Mouse (Mus musculus): ENCODE results near the gene Rgl1.

- TF ChIP-seq POLR2A (IDR thresholded peaks at IDR 0.05; ENCODE audit: extremely low read depth, insufficient read depth, low read length) (no peak), CTCF (IDR thresholded peaks at IDR 0.05; ENCODE audit: low read depth, low read length) (no peak)
These were observed 22.0 kb upstream of the Rgl1 start for GRCm38 (mm10) chr1:152788121-152788660.

Measured in liver, adult 2 months (tissue).